Mouse (Mus musculus) small intestine, adult 2 months (tissue): ENCODE measurements at regions not wholly inside any gene's neighbourhood (a gene's known extent, or its start where the extent isn't known, plus 50 kb on each side); places are given as distances from the start of the nearest gene placed in this dataset.

ENCODE experiments used
- CTCF ChIP-seq: fragments of 200-500 bp; IDR thresholded peaks from 2 replicates; pipeline ENCODE4 v1.5.1; 2012; ENCODE audit warnings: low read depth, mild to moderate bottlenecking, control low read depth, inconsistent platforms, low read length, moderate library complexity, mixed read lengths; ENCODE audit not compliant: insufficient replicate concordance, insufficient read length; ENCODE audit errors: extremely low read depth
- POLR2A ChIP-seq: fragments of 200-500 bp; IDR thresholded peaks from 2 replicates; pipeline ENCODE4 v1.6.1; 2012; ENCODE audit warnings: low read depth, mild to moderate bottlenecking, control low read depth, inconsistent platforms, low read length, moderate library complexity

DNA sequence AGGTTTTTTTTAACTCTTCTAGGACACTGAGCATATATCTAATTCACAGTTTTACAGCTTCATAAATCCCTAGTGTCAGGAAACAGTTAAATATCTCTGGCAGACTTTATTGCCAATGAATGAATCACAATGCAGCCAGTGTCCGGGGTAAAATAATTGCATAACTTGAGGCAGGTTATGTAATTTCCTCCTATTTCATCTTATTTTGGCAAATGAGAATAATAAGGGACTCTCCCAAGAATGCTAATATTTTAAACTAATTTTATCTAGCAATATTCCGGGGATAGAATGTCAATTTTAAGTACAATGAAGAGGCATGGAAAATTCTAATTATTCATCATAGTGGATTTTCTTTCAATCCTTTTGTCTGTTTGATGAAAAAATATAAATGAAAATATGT is 2740.6 kb downstream of the Gm37988 start:
- TF ChIP-seq CTCF (no peak), POLR2A (no peak)
